Mouse (Mus musculus) cerebellum, adult 11-12 months (tissue): Measurements from ENCODE around the gene Srcin1.

ENCODE experiments used
- DNase-seq: peaks from one replicate; pipeline ENCODE4 v3.0.0; 2022

The Srcin1 gene

GRCm38 (mm10) chr11:97531381-97532260 is 44.4 kb downstream of the Srcin1 start:
- DNase-seq: peak; percentile 93

- DNase-seq: peak; percentile 55
Measured at GRCm38 (mm10) chr11:97530961-97531360, 45.0 kb downstream of the Srcin1 start.

GRCm38 (mm10) chr11:97530069-97530468 is 45.9 kb downstream of the Srcin1 start:
- peak; percentile 56 for DNase-seq

- no peak for DNase-seq
Measured at GRCm38 (mm10) chr11:97528282-97528808, 47.6 kb downstream of the Srcin1 start.

DNA sequence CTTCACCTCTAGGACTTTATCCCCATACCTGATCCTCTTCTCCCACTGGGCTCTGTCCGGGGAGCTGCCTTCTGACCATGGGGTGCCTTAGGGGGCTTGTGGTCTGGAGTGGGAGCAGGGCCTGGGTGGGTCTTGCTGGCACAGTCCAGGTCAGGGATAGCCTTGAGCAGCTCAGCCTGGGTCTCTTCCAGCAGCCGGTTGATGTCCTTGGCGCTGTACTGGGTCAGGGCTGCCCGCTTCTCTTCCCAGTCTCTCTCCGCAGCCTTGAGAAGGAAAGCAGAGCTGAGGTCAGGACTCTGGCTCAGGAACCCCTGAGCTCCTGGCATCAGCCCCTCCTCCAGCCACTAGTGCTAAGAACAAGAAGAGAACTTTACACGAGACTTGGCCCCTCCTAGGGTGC is 50.7 kb downstream of the Srcin1 start:
- DNase-seq: peak; percentile 56

GRCm38 (mm10) chr11:97524306-97524705 is 51.7 kb downstream of the Srcin1 start:
- no peak for DNase-seq

GRCm38 (mm10) chr11:97523827-97524261 is 52.1 kb downstream of the Srcin1 start:
- DNase-seq: peak; percentile 72

DNA sequence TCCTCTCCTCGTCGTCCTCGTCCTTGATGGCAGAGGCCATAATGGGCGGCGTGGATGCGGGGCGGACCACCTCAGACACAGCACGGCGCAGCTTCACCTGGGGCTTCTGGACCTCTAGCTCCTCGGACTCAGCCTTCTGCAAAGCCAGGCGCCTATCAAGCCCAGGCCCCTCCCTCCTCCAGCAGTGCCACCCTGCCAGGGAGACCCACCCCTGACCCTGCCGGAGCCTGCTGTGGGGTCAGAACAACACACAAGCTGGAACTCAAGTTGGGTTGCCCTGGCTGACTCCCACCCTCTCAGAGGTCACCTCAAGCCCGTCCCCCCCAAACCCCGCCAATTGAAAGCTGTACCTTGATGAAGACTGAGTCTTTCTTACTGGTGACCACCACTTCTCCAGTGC is 52.9 kb downstream of the Srcin1 start:
- DNase-seq: peak; percentile 52

- DNase-seq: peak; percentile 56
Measured at GRCm38 (mm10) chr11:97521741-97522474, 54.1 kb downstream of the Srcin1 start.

DNA sequence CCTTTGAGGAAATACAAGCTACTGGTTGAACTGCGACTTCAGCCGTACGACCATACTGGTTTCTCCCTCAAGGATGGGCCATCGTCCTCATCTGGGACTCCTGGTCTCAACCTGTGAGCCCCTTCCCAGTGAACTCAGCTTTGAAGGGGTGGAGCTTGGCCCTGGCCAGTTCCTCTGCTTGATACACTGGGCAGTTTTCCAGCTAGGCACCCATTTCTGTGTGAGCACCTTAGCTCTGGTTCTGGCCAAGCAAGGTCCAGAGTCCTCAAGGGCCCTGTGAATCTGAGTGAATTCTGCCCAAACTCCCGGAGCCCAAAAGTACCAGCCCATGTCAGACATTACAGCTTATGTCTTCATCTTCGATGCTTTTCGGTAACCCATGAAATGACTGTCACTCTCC is 55.4 kb downstream of the Srcin1 start:
- no peak for DNase-seq

DNA sequence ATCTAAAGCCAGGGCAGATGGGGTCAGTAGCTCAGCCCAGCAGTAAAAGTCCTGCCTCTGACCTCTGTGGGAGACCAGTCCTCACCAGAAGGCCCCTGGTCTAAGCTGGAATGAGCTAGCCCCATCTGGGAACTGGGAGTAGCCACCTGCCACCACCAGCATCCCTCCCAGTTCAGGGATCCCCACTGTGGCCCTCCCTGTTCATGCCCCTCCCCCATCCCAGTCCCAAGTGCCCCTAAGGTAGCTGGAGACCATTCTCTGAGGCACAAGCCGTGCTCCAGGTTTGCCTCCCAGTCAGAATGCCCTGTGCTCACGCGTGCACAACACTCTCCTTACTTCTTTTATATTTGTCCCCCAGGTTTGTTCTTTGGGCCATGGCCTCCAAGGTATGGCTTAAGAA is 62.9 kb downstream of the Srcin1 start:
- no peak for DNase-seq

DNA sequence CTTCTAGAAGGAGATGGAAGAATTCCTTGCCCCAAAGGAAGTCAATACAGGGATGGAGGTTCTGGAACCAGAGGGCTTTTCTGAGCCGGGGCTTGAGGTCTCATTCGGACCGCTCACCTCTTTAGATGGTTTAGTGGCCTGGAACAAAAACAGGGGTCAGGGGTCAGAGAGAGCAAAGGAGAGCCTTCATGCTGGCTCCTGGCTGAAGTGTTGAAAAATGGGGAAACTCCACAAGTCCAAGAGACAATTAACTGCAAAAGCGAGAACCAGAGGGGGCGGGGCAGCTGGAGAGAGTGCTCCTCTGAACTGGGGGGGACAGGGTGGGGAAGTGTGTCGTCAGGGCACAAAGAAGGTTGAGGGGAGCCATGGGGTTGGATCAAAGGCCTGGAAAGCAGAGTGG is 63.5 kb downstream of the Srcin1 start:
- no peak for DNase-seq

DNA sequence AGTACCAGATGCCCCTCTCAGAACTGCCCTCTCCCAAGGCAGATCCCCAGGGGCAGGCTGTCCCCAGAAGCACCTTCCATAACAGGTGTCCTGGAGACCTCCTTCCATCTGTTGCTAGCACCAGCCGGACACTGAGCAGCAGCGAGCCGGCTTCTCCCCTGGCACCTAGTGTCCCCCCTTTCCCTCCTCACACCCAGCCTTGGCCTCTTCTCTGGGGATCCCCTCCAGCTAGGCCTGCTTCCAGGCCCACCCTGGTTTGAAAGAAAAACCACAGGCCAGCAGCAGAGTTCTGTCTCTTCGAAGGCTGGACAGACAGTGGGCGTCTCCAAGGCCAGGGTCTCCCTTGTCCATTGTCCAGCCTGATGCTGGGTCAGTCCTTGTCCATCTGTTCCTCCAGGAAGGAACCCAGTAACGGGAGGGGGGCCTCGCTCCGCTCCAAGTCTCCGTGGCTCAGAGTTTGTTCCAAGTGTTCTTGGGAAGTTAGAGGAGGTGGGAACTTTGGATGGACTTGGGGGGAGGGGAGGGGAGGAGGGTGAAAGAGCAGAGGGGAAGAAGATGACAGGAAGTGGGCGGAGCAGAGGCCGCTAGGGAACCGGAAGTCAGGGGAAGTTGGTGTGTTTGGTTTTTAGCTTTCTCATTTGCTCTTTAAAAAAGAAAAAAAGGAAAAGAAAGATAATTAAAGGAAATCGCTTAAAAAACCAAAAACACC is 64.2 kb downstream of the Srcin1 start:
- DNase-seq: peak; percentile 59

DNA sequence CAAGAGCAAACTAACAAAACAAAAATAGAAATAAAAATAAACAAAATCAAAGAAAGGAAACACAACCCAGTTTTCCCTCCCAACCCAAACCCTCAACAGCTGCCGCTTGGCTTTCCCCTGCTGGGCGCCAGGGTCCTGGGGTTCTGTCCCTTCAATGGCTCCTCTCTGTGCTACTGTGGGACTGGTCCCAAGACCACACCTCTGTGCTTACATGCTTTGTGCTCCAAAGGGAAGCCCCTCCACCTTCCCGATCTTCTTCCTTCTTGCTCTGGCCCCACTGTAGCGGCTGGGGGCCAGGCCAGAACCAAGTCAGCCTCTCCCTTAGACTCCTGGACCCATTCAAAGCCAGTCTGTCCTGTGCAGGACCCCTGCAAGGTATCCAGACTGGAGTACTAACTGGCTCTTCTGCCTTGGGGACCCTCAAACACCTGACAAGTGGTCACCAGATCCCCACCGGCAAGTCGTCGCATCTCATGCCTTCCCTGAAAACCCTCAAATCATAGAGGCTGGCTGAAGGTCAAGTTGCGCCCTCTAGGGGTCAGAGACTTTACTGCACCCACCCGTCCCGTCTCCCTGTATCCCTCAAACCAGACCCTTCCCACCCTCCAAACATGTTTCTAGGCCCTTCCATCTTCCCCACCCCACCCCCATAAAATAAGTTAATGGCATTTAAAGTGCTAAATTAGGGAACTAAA is 64.9 kb downstream of the Srcin1 start:
- DNase-seq: peak; percentile 74

- no peak for DNase-seq
Measured at GRCm38 (mm10) chr11:97509715-97510485, 66.1 kb downstream of the Srcin1 start.

DNA sequence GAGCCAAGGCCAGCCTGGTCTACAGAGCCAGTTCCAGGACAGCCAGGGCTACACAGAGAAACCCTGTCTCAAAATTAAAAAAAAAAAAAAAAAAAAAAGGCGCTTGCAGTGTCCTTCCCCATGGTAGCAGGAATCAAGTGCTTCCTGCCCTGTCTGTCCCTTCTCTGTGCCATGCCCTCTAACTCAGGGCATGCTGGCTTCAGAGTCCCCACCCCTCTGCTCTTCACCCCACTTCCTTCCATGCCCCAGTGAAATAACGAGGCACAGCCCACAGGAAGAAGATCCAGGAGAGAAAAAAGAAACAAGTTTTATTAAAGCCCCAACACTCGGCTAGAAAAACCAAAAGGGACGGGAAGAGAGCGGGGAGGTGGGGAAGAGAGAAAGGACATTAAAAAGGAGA is 66.9 kb downstream of the Srcin1 start:
- DNase-seq: no peak

DNA sequence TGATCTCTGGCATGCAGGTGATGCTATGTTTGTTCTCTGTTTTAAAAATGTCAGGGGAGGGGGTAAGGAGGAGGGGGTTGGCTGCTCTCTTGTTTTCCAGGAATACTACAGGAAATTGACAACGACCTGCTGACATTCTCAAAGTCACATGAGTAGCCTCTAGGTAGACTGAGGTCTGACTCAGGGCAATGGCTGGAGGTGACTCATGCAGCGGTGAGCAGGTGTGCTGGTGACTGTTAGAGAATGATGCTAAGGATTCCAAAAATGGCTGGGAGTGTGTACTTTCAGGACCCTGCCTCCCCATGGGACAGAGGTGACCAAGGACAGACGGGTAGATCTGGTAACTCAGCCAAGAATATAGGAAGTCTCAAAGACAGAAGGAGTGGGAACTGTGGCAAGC is 67.8 kb downstream of the Srcin1 start:
- DNase-seq: peak; percentile 16

DNA sequence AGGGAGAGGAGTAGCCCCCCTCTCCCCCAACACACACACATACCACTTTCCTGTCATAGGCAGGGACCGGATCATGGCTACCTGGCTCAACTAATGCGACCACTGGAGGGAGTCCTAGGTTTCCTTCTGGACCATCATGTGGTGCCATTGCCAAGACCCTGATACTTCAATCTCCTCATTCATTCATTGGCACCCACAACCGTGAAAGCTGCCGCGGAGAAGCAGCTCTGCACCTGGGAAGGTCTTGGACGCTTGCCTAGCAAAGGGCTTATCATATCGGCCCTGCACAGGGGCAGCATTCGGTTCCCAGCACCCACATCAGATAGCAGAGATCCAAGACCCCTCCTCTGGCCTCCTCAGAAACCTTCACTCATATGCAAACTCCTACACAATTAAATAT is 69.7 kb downstream of the Srcin1 start:
- peak; percentile 57 for DNase-seq

GRCm38 (mm10) chr11:97505784-97506183 is 70.2 kb downstream of the Srcin1 start:
- no peak for DNase-seq

- DNase-seq: no peak
Measured at GRCm38 (mm10) chr11:97502846-97503245, 73.1 kb downstream of the Srcin1 start.

GRCm38 (mm10) chr11:97502383-97502782 is 73.6 kb downstream of the Srcin1 start:
- DNase-seq: no peak
